8 mouse cellular contexts compared by ENCODE assay signal in the genomic region with DNA sequence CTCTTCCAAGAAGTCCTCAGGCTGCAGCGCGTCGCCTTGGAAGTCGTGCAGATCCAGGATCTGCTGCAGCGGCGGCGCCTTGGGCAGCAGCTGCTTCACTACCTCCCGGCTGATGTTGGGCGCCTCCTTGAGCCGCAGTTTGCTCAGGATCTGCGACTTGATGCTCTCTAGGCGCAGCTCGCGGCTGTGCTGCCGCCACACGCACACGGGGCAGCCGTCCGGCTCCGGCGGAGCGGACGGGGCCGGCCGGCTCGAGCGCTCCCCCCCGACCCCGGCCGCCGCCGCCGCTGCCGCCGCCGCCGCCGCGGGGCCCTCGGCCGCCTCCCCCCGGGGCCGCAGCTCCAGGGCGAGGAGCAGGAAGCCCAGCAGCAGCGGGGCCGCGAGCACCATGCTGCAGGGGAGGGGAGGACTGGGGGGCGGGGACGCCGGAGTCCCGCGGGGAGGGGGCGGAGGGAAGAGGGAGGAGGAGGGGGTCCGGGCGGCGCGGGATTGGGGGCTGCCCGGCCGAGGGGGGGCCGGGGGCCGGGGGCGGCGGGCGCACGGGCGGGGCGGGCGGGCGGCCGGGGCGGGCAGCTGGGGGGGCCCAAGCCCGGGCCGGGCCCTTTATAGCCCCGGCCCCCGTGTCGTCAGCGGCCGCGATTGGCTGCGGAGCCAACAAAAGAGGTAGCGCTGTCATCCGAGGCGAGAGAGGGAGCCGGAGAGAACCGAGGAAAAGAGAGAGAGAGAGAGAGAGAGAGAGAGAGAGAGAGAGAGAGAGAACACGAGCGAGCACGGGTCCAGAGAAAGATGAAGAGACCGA. TPM values are rescaled to one million over a fixed set of nuclear protein-coding genes. Genes with fewer than 3 reads are reported as not detected.
A peak's percentile ranks its signal among the peaks of the same experiment; 100 is the strongest.
DNase-seq lines count a peak whose midpoint lies in the region; ATAC-seq and TF ChIP-seq lines count a peak whose summit lies in the region.

A gene (minus strand): TSS at position 423 of the 799 bp plus-strand sequence.

- WGBS in forebrain, postnatal 0 days: 1% methylated on average over 79 of the region's 89 CpGs
- WGBS in intestine, embryonic 14.5 days: under 1% methylated on average over 76 of the region's 89 CpGs
- under 1% methylated on average over 46 of the region's 89 CpGs for WGBS in limb, embryonic 15.5 days
- under 1% methylated on average over 52 of the region's 89 CpGs for WGBS in midbrain, embryonic 14.5 days

- peak within 1 kb of the TSS; percentile 82 for H3K4me2 ChIP-seq in forebrain, postnatal 0 days (ENCODE audit: low read depth)
- H3K4me2 ChIP-seq in intestine, embryonic 14.5 days (ENCODE audit: low read length): peak within 1 kb of the TSS; percentile 86
- H3K4me2 ChIP-seq in limb, embryonic 15.5 days: peak within 1 kb of the TSS; percentile 80
- peak within 1 kb of the TSS; percentile 92 for H3K4me2 ChIP-seq in midbrain, embryonic 14.5 days (ENCODE audit: low read length)

- peaks cover 18% of the 10 kb centered on the region for H3K4me1 ChIP-seq in forebrain, postnatal 0 days (ENCODE audit: insufficient read depth)
- H3K4me1 ChIP-seq in intestine, embryonic 14.5 days (replicated peaks; ENCODE audit: control insufficient read depth, insufficient read depth, low read length): peaks cover 26% of the 10 kb centered on the region
- peaks cover 49% of the 10 kb centered on the region for H3K4me1 ChIP-seq in limb, embryonic 15.5 days
- peaks cover 28% of the 10 kb centered on the region for H3K4me1 ChIP-seq in midbrain, embryonic 14.5 days (ENCODE audit: control insufficient read depth, insufficient read depth, low read length)

- H3K27ac ChIP-seq in left cerebral cortex, adult 2 months: no peak within 1 kb of the TSS
- peak within 1 kb of the TSS; percentile 89 for H3K27ac ChIP-seq in forebrain, postnatal 0 days (ENCODE audit: low read depth, low read length)
- H3K27ac ChIP-seq in intestine, embryonic 14.5 days (ENCODE audit: low read depth): peak within 1 kb of the TSS; percentile 89
- H3K27ac ChIP-seq in limb, embryonic 15.5 days: peak within 1 kb of the TSS; percentile 93
- peak within 1 kb of the TSS; percentile 96 for H3K27ac ChIP-seq in midbrain, embryonic 14.5 days (replicated peaks; ENCODE audit: low read depth, low read length)

- peak; percentile 40 to 65 for DNase-seq in left cerebral cortex, adult 2 months (ENCODE audit: extremely low spot score in 1 of 2, low spot score in 2 of 2)
- no peak for DNase-seq in left cerebral cortex, adult 9 months (ENCODE audit: low spot score in 2 of 2)
- DNase-seq in adrenal gland, adult 2 months: peak; percentile 56
- DNase-seq in forebrain, postnatal 0 days: peak; percentile 91
- DNase-seq in intestine, embryonic 14.5 days (ENCODE audit: low spot score): peak; percentile 81
- peak; percentile 95 for DNase-seq in midbrain, embryonic 14.5 days
- DNase-seq in thymus, postnatal 10 days (ENCODE audit: low spot score in 2 of 2): peak; percentile 67 to 69

- H3K9me3 ChIP-seq in forebrain, postnatal 0 days (ENCODE audit: low read length): no peaks in the 10 kb centered on the region
- no peaks in the 10 kb centered on the region for H3K9me3 ChIP-seq in intestine, embryonic 14.5 days (ENCODE audit: control insufficient read depth, low read length)
- no peaks in the 10 kb centered on the region for H3K9me3 ChIP-seq in limb, embryonic 15.5 days
- H3K9me3 ChIP-seq in midbrain, embryonic 14.5 days (ENCODE audit: control insufficient read depth, low read length): no peaks in the 10 kb centered on the region

- peak; percentile 88 for ATAC-seq in forebrain, postnatal 0 days
- ATAC-seq in intestine, embryonic 14.5 days (replicated peaks; ENCODE audit: low FRiP score, low TSS enrichment, low read depth): peak; percentile 83
- ATAC-seq in limb, embryonic 15.5 days (ENCODE audit: insufficient number of reproducible peaks, low FRiP score, low TSS enrichment, low read depth): peak; percentile 66
- peak; percentile 89 for ATAC-seq in midbrain, embryonic 14.5 days (ENCODE audit: low FRiP score, low TSS enrichment)

- TF ChIP-seq CTCF in left cerebral cortex, adult 2 months (IDR thresholded peaks at IDR 0.05): no peak
- peak; percentile 12; the same call in 1 of the 2 replicates for TF ChIP-seq CTCF in forebrain, postnatal 0 days (IDR thresholded peaks at IDR 0.05; ENCODE audit: low read depth)

- H3K27me3 ChIP-seq in forebrain, postnatal 0 days (ENCODE audit: insufficient read depth, low read length): no peaks in the 10 kb centered on the region
- peaks cover 11% of the 10 kb centered on the region for H3K27me3 ChIP-seq in intestine, embryonic 14.5 days (replicated peaks; ENCODE audit: control insufficient read depth, insufficient read depth, low read length)
- H3K27me3 ChIP-seq in limb, embryonic 15.5 days: peaks cover 7% of the 10 kb centered on the region
- H3K27me3 ChIP-seq in midbrain, embryonic 14.5 days (ENCODE audit: control insufficient read depth, insufficient read depth, low read length): peaks cover 6% of the 10 kb centered on the region

- H3K4me3 ChIP-seq in left cerebral cortex, adult 2 months: peak within 1 kb of the TSS; percentile 65
- peak within 1 kb of the TSS; percentile 86 for H3K4me3 ChIP-seq in forebrain, postnatal 0 days (ENCODE audit: low read depth, low read length)
- peak within 1 kb of the TSS; percentile 71 for H3K4me3 ChIP-seq in intestine, embryonic 14.5 days (ENCODE audit: low read depth, low read length)
- peak within 1 kb of the TSS; percentile 77 for H3K4me3 ChIP-seq in limb, embryonic 15.5 days
- H3K4me3 ChIP-seq in midbrain, embryonic 14.5 days (replicated peaks; ENCODE audit: low read depth, low read length): peak within 1 kb of the TSS; percentile 64

- peaks cover under 1% of the 10 kb centered on the region; the same call in 1 of the 2 replicates for H3K36me3 ChIP-seq in forebrain, postnatal 0 days (ENCODE audit: insufficient read depth)
- peaks cover 17% of the 10 kb centered on the region for H3K36me3 ChIP-seq in intestine, embryonic 14.5 days (ENCODE audit: control insufficient read depth, insufficient read depth, low read length)
- H3K36me3 ChIP-seq in limb, embryonic 15.5 days: peaks cover 9% of the 10 kb centered on the region; the same call in 1 of the 2 replicates
- H3K36me3 ChIP-seq in midbrain, embryonic 14.5 days (ENCODE audit: control insufficient read depth, insufficient read depth, low read length): peaks cover 9% of the 10 kb centered on the region; the same call in 1 of the 2 replicates

- intact Hi-C loops in left cerebral cortex, adult 2 months (cut with DNase I): no loop called here

- H3K9ac ChIP-seq in forebrain, postnatal 0 days: peak within 1 kb of the TSS; percentile 72
- peak within 1 kb of the TSS; percentile 74 for H3K9ac ChIP-seq in intestine, embryonic 14.5 days (ENCODE audit: low read length)
- H3K9ac ChIP-seq in limb, embryonic 15.5 days: peak within 1 kb of the TSS; percentile 73
- H3K9ac ChIP-seq in midbrain, embryonic 14.5 days (replicated peaks; ENCODE audit: low read length): peak within 1 kb of the TSS; percentile 78

RNA-seq across cellular contexts. Expression of the gene that starts here (rescaled TPM):
- total RNA-seq in left cerebral cortex, adult 2 months (2021): 10 to 100 TPM; 13.1 to 15.3 TPM
- total RNA-seq in adrenal gland, adult 2 months (2021): 1 to 10 TPM; 1.8 to 2.3 TPM
- 0.55 and 0.99 TPM in 2 replicates for polyA plus RNA-seq in adrenal gland, adult 2 months (2012; rRNA removed)
- total RNA-seq in forebrain, postnatal 0 days (2014; rRNA removed): 15.7 and 19.1 TPM in 2 replicates
- polyA plus RNA-seq in forebrain, postnatal 0 days (2015; fragmentation: Nextera tagmentation; extraction: Ambion mirVana): 4.3 and 6.7 TPM in 2 replicates
- polyA plus RNA-seq in intestine, embryonic 14.5 days (2014; fragmentation: Nextera tagmentation; extraction: Ambion mirVana): 4.5 and 5.3 TPM in 2 replicates
- polyA plus RNA-seq in limb, embryonic 15.5 days (2015; fragmentation: Nextera tagmentation; extraction: Ambion mirVana): 5.9 and 6.2 TPM in 2 replicates
- 7.9 and 9.6 TPM in 2 replicates for polyA plus RNA-seq in midbrain, embryonic 14.5 days (2014; fragmentation: Nextera tagmentation; extraction: Ambion mirVana)

Comparison
In these comparisons a context has a peak if more than half of its experiments do, and no peak if none do; other contexts are left out.
1. DNase-seq: peak in left cerebral cortex, adult 2 months (2 of 2), adrenal gland, adult 2 months (single experiment), forebrain, postnatal 0 days (single experiment), intestine, embryonic 14.5 days (single experiment), midbrain, embryonic 14.5 days (single experiment) and thymus, postnatal 10 days (2 of 2); none in left cerebral cortex, adult 9 months (0 of 2).
2. Peak in every context shown above with its lines, with median percentiles within 50 percentile points of each other: H3K4me3 ChIP-seq, ATAC-seq, H3K4me2 ChIP-seq and H3K9ac ChIP-seq.